Mouse (Mus musculus) erythroid progenitor cell, adult 5-6 weeks (primary cell): ENCODE measurements around the gene Calhm6. TPM values are rescaled to one million over a fixed set of nuclear protein-coding genes. Genes with fewer than 3 reads are reported as not detected.

Experiments
- ATAC-seq: replicated peaks from 2 replicates; pipeline ENCODE4 v1.8.0; 2016; ENCODE audit warnings: moderate number of reproducible peaks, mild to moderate bottlenecking, moderate TSS enrichment, inconsistent platforms; ENCODE audit not compliant: poor library complexity, low FRiP score, severe bottlenecking
- total RNA-seq, 2 experiments: library from RNA; stranded (forward) in 1 of 2; stranded (reverse) in 1 of 2; fragments of 150-400 nt in 1 of 2; fragments of 186-747, 209-891 nt in 1 of 2; gene quantifications; 2 replicates each; pipeline versions ENCODE4 v1.2.3 to v1.2.4; 2015 to 2017; ENCODE audit warnings: low replicate concordance in 2 of 2

Calhm6 gene
- total RNA-seq, 2 experiments from 2014 or later, result not detected

DNA sequence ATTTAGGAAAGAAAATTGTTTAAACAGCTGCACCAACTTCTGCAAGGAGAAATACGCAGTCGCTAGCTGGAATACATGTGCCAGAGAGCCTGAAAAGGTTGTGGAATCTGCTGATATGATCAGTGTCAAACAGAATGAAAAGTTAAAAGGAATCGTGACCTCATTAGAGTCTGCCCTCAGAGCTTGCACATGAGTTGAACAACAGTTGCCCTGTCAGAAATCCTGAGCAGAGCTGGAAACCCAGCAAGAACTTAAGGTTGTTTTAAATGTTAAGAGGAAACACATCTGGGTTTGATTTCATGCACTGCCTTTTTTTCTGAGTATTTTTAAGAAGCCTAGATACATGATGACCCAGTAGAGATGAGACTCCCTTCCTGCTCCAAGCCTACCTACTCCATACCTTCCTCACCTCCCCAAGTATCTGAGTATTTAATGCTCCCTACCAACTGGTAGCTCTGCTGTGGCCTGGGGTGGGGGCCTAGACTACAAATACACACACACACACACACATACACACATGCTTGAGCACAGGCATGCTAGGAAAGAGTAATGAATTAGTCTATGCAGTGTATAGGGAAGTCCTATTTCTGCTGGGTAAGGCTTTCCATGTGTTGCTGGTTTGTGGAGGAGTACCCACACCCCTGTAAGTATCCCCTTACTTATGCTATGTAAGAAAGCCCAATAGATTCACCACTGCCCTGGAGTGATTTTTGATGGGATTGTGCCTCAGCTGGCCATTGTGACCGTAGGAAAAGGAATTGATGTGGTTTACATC, 15.6 kb downstream of the Calhm6 start:
- no peak for ATAC-seq

DNA sequence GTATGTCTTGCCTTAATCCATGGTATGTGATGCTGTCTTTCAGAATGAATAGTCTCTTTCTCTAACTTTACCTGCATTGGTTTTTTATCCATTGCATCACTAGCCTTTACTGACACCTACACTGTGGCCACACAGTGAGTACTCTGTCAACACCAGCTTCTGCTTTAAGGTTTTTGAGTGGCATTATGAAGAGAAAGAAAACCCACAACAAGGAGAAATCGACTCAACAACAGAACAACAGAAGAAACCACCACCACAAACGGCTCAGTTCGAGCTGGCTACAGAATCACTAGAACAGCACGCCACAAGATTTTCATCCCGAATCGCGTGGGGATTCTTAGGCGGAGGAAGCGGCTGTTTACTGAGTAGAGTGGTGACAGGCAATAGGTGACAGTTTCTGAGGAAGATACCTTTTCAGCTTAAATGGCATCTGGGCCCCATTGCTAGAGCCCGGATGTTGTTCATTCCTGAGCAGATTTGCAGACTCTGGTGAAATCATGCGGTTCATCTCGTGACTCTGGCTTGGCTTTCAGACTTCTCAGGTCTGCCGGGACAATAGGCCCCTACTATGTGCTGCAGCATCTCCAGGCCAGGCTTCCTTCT, 16.8 kb downstream of the Calhm6 start:
- ATAC-seq, result no peak

DNA sequence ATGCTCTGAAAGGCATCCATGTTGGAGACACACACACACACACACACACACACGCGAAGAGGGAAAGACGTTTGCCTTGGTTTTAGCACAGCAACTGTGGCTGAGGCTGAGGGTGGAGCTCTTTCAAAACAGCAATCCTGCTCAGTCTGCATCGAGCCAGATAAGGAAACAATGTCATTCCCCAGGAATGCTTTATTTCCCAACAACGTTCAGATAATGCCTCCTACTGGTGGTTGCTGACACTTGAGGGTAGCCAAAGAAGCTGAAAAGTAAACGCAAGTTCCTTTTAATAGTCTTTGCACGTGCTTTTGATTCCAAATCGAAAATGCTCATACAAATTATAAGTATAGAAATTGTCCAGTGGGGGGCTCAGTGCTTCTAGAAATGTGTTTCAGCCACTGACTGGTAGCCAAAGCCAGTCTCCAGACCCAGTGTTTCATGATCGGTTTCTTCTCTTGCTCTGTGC, 31.3 kb downstream of the Calhm6 start, which contains the start of gene Calhm5:
Gene Calhm5, minus strand, starts transcription at position 102 of the 466 bp plus-strand sequence.
- no peak for ATAC-seq

GRCm38 (mm10) chr10:34095964-34096363, 31.8 kb downstream of the Calhm6 start:
- no peak for ATAC-seq

GRCm38 (mm10) chr10:34095147-34095546, 32.6 kb downstream of the Calhm6 start:
- no peak for ATAC-seq

GRCm38 (mm10) chr10:34091888-34092287, 35.9 kb downstream of the Calhm6 start:
- ATAC-seq, result no peak

GRCm38 (mm10) chr10:34090481-34090880, 37.3 kb downstream of the Calhm6 start:
- ATAC-seq, result no peak

- ATAC-seq, result no peak
These were observed 38.3 kb downstream of the Calhm6 start for GRCm38 (mm10) chr10:34089517-34089916.

DNA sequence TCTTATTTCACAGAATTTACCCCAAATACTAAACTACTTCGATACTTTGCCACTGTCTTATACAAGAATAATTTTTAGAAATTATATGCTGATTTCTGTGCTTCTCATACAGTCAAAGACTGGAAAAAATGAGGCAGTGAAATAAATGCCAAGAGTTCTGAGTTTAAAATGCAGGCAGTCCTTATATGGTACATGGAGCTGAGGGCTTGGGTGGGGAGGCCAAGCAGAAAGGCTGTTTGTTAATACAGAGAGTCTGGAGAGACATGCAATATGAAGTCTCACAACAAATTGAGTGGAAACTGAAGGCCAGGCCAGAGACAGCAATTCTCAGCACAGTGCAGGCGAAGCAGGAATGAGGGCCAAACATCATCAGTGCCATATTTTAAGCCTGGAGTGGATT, 39.3 kb downstream of the Calhm6 start:
- no peak for ATAC-seq

GRCm38 (mm10) chr10:34086514-34086913, 41.3 kb downstream of the Calhm6 start:
- ATAC-seq, result no peak

Other genes with a start within 250 kb of the Calhm6 start
- not detected in 2 replicates for gene Rsph4a, start 222.9 kb downstream of the Calhm6 start, total RNA-seq (2015; ENCODE audit: low replicate concordance)
- gene Rsph4a, start 222.9 kb downstream of the Calhm6 start, total RNA-seq (2017; ENCODE audit: low replicate concordance), result not detected in 2 replicates
- 28.9 and 32.4 TPM in 2 replicates for gene Zup1, start 176.7 kb downstream of the Calhm6 start, total RNA-seq (2015; ENCODE audit: low replicate concordance)
- gene Zup1, start 176.7 kb downstream of the Calhm6 start, total RNA-seq (2017; ENCODE audit: low replicate concordance), result 27.2 and 32.9 TPM in 2 replicates
- gene Rwdd1, start 108.4 kb downstream of the Calhm6 start, total RNA-seq (2015; ENCODE audit: low replicate concordance), result 5.0 and 55.9 TPM in 2 replicates
- 13.7 and 47.4 TPM in 2 replicates for gene Rwdd1, start 108.4 kb downstream of the Calhm6 start, total RNA-seq (2017; ENCODE audit: low replicate concordance)
- gene Trappc3l, start 90.4 kb downstream of the Calhm6 start, total RNA-seq (2015; ENCODE audit: low replicate concordance), result not detected in 2 replicates
- not detected in 2 replicates for gene Trappc3l, start 90.4 kb downstream of the Calhm6 start, total RNA-seq (2017; ENCODE audit: low replicate concordance)
- not detected in 2 replicates for gene Calhm4, start 83.7 kb downstream of the Calhm6 start, total RNA-seq (2015; ENCODE audit: low replicate concordance)
- not detected in 2 replicates for gene Calhm4, start 83.7 kb downstream of the Calhm6 start, total RNA-seq (2017; ENCODE audit: low replicate concordance)
- gene Calhm5, start 31.5 kb downstream of the Calhm6 start, total RNA-seq (2015; ENCODE audit: low replicate concordance), result not detected in 2 replicates
- not detected in 2 replicates for gene Calhm5, start 31.5 kb downstream of the Calhm6 start, total RNA-seq (2017; ENCODE audit: low replicate concordance)
- gene Dse, start 79.7 kb upstream of the Calhm6 start, total RNA-seq (2015; ENCODE audit: low replicate concordance), result 0.84 and 6.5 TPM in 2 replicates
- gene Dse, start 79.7 kb upstream of the Calhm6 start, total RNA-seq (2017; ENCODE audit: low replicate concordance), result 2.6 and 3.3 TPM in 2 replicates
- 22.3 and 28.1 TPM in 2 replicates for gene Tspyl1, start 154.2 kb upstream of the Calhm6 start, total RNA-seq (2015; ENCODE audit: low replicate concordance)
- gene Tspyl1, start 154.2 kb upstream of the Calhm6 start, total RNA-seq (2017; ENCODE audit: low replicate concordance), result 25.0 and 30.9 TPM in 2 replicates
- not detected in 2 replicates for gene Tspyl4, start 169.5 kb upstream of the Calhm6 start, total RNA-seq (2015; ENCODE audit: low replicate concordance)
- 0.77 TPM in 1 of 2 replicates, not detected in the other for gene Tspyl4, start 169.5 kb upstream of the Calhm6 start, total RNA-seq (2017; ENCODE audit: low replicate concordance)